Mouse (Mus musculus) heart, postnatal 0 days (tissue): Measurements from ENCODE around the gene Pcmt1. TPM values are rescaled to one million over a fixed set of nuclear protein-coding genes. Genes with fewer than 3 reads are reported as not detected.

Experiments used
- ATAC-seq: fragments of 200-750 bp; cut with Nextera tagmentation; 2 replicates; pipeline ENCODE4 v1.8.0; 2017; ENCODE audit warnings: low read depth, moderate number of reproducible peaks, moderate library complexity; ENCODE audit not compliant: insufficient read depth
- DNase-seq: peaks from one replicate; pipeline ENCODE4 v3.0.0-alpha.2; 2016; ENCODE audit warnings: low spot score
- H3K27ac ChIP-seq: fragments of 300-500 bp; sonication (generic); 2 replicates; pipeline ENCODE4 v1.5.1; 2014; ENCODE audit warnings: low read depth, mild to moderate bottlenecking
- H3K27me3 ChIP-seq: fragments of 300-500 bp; sonication (generic); 2 replicates; pipeline ENCODE4 v1.6.1; 2014; ENCODE audit warnings: low read length, mixed read lengths; ENCODE audit not compliant: control insufficient read depth, insufficient read depth
- H3K36me3 ChIP-seq: fragments of 300-500 bp; sonication (generic); replicated peaks from 2 replicates; pipeline ENCODE4 v1.6.1; 2014; ENCODE audit warnings: low read length, mixed read lengths; ENCODE audit not compliant: control insufficient read depth, insufficient read depth
- H3K4me1 ChIP-seq: fragments of 300-500 bp; sonication (generic); 2 replicates; pipeline ENCODE4 v1.6.1; 2014; ENCODE audit warnings: antibody characterized with exemption; ENCODE audit not compliant: control insufficient read depth, insufficient read depth
- H3K4me2 ChIP-seq: fragments of 300-500 bp; sonication (generic); 2 replicates; pipeline ENCODE4 v1.6.1; 2014; ENCODE audit warnings: low read depth, mild to moderate bottlenecking, low read length, moderate library complexity
- H3K4me3 ChIP-seq: fragments of 300-500 bp; sonication (generic); 2 replicates; pipeline ENCODE4 v1.5.1; 2014; ENCODE audit warnings: low read depth, low read length
- H3K9ac ChIP-seq: fragments of 300-500 bp; sonication (generic); replicated peaks from 2 replicates; pipeline ENCODE4 v1.6.1; 2014; ENCODE audit warnings: low read depth, low read length, mixed read lengths
- H3K9me3 ChIP-seq: fragments of 300-500 bp; sonication (generic); replicated peaks from 2 replicates; pipeline ENCODE4 v1.6.1; 2016; ENCODE audit warnings: low read length; ENCODE audit not compliant: control insufficient read depth
- CTCF ChIP-seq: IDR thresholded peaks from 2 replicates; pipeline ENCODE4 v1.5.1; 2016; ENCODE audit warnings: antibody characterized with exemption, control low read depth, low read depth
- EP300 ChIP-seq: IDR thresholded peaks from 2 replicates; pipeline ENCODE4 v1.6.1; 2016; ENCODE audit warnings: antibody characterized with exemption, low read depth
- WGBS: fragments of 180-500 bp; shearing (Covaris S2); extraction: QIAGEN DNeasy Blood & Tissue Kit; methylation state at CpG from one replicate; pipeline ENCODE4 v1.1.7; 2014; 5-methylcytosine and 5-hydroxymethylcytosine counted together
- polyA plus RNA-seq: library from polyadenylated mRNA; unstranded; fragments of >200 nt; fragmentation: Nextera tagmentation; extraction: Ambion mirVana; gene quantifications from 2 replicates; pipeline ENCODE4 v1.2.1, GENCODE M21; 2015
- total RNA-seq: library from RNA; depleted of rRNA; stranded (reverse); fragments of >200 nt; gene quantifications from 2 replicates; pipeline ENCODE4 v1.2.3, GENCODE M21; 2014; ENCODE audit warnings: low replicate concordance

Pcmt1 gene
- total and polyA plus RNA-seq, 2 experiments from 2014 or later = 59.7 to 135 TPM

GRCm38 (mm10) chr10:7645911-7646310, 35.0 kb downstream of the Pcmt1 start:
- no peaks in the 10 kb centered on the region for H3K4me1 ChIP-seq
- H3K9ac ChIP-seq = no peak overlapping the region
- 80% methylated on average over 2 of the region's 2 CpGs for WGBS
- no peak overlapping the region for H3K4me2 ChIP-seq
- H3K9me3 ChIP-seq = no peaks in the 10 kb centered on the region
- no peak overlapping the region for H3K4me3 ChIP-seq
- no peak overlapping the region for H3K27ac ChIP-seq
- H3K27me3 ChIP-seq = no peaks in the 10 kb centered on the region
- peaks cover 62% of the 10 kb centered on the region for H3K36me3 ChIP-seq
- no peak for ATAC-seq
- TF ChIP-seq EP300 (no peak), CTCF (no peak)
- DNase-seq = no peak

- no peak for DNase-seq
- no peak overlapping the region for H3K4me3 ChIP-seq
- H3K27me3 ChIP-seq = no peaks in the 10 kb centered on the region
- H3K9me3 ChIP-seq = no peaks in the 10 kb centered on the region
- 98% methylated on average over 12 of the region's 12 CpGs for WGBS
- ATAC-seq = no peak
- H3K36me3 ChIP-seq = peaks cover 68% of the 10 kb centered on the region
- H3K4me1 ChIP-seq = no peaks in the 10 kb centered on the region
- H3K9ac ChIP-seq = no peak overlapping the region
- no peak for TF ChIP-seq CTCF
- no peak for TF ChIP-seq EP300
- H3K4me2 ChIP-seq = no peak overlapping the region
- H3K27ac ChIP-seq = no peak overlapping the region
These were observed 40.6 kb downstream of the Pcmt1 start for GRCm38 (mm10) chr10:7640366-7640765.

- ATAC-seq (peak; percentile 67), DNase-seq (peak; percentile 33)
- no peak for TF ChIP-seq CTCF
- H3K4me2 ChIP-seq = no peak overlapping the region
- 0 out of 2 replicates have a peak, but pooled peaks cover 18% of the 10 kb centered on the region for H3K36me3 ChIP-seq
- 46% methylated on average over 16 of the region's 16 CpGs for WGBS
- H3K4me3 ChIP-seq = no peak overlapping the region
- H3K9ac ChIP-seq = no peak overlapping the region
- H3K9me3 ChIP-seq = no peaks in the 10 kb centered on the region
- no peaks in the 10 kb centered on the region for H3K27me3 ChIP-seq
- peaks cover 35% of the 10 kb centered on the region for H3K4me1 ChIP-seq
- H3K27ac ChIP-seq = no peak overlapping the region
These were observed 49.8 kb downstream of the Pcmt1 start for GRCm38 (mm10) chr10:7630951-7631720.

- H3K27me3 ChIP-seq = no peaks in the 10 kb centered on the region
- H3K4me3 ChIP-seq = no peak overlapping the region
- H3K9me3 ChIP-seq = no peaks in the 10 kb centered on the region
- no peak for TF ChIP-seq CTCF
- no peak for TF ChIP-seq EP300
- H3K27ac ChIP-seq = no peak overlapping the region
- H3K9ac ChIP-seq = no peak overlapping the region
- no peak overlapping the region for H3K4me2 ChIP-seq
- 86% methylated on average over 5 of the region's 5 CpGs for WGBS
- DNase-seq (no peak), ATAC-seq (no peak)
- peaks cover 35% of the 10 kb centered on the region for H3K4me1 ChIP-seq
- H3K36me3 ChIP-seq = 0 out of 2 replicates have a peak, but pooled peaks cover 18% of the 10 kb centered on the region
These were observed 50.6 kb downstream of the Pcmt1 start for GRCm38 (mm10) chr10:7630286-7630685.

- no peak overlapping the region for H3K4me3 ChIP-seq
- peak overlapping the region; percentile 57 for H3K27ac ChIP-seq
- H3K9me3 ChIP-seq = no peaks in the 10 kb centered on the region
- H3K4me1 ChIP-seq = peaks cover 35% of the 10 kb centered on the region
- H3K9ac ChIP-seq = no peak overlapping the region
- 30% methylated on average over 4 of the region's 4 CpGs for WGBS
- no peak overlapping the region for H3K4me2 ChIP-seq
- 0 out of 2 replicates have a peak, but pooled peaks cover 18% of the 10 kb centered on the region for H3K36me3 ChIP-seq
- no peak for TF ChIP-seq EP300
- no peak for TF ChIP-seq CTCF
- ATAC-seq (peak; percentile 58), DNase-seq (peak; percentile 45)
- no peaks in the 10 kb centered on the region for H3K27me3 ChIP-seq
These were observed 51.8 kb downstream of the Pcmt1 start for GRCm38 (mm10) chr10:7629092-7629491.
